Mouse (Mus musculus) hindbrain, embryonic 11.5 days (tissue): ENCODE measurements at regions not wholly inside any gene's neighbourhood (a gene's known extent, or its start where the extent isn't known, plus 50 kb on each side); places are given as distances from the start of the nearest gene placed in this dataset.

Experiments used
- ATAC-seq: fragments of 200-750 bp; cut with Nextera tagmentation; 2 replicates; pipeline ENCODE4 v1.8.0; 2017; ENCODE audit warnings: mild to moderate bottlenecking, moderate TSS enrichment, moderate library complexity; ENCODE audit not compliant: low FRiP score
- DNase-seq: peaks from one replicate; pipeline ENCODE4 v3.0.0-alpha.2; 2015; ENCODE audit warnings: low spot score
- H3K27ac ChIP-seq: fragments of 300-500 bp; sonication (generic); 2 replicates; pipeline ENCODE4 v1.5.1; 2014; ENCODE audit warnings: mild to moderate bottlenecking, low read depth, low read length
- H3K27me3 ChIP-seq: fragments of 300-500 bp; sonication (generic); 2 replicates; pipeline ENCODE4 v1.6.1; 2014; ENCODE audit warnings: mild to moderate bottlenecking, low read length, moderate library complexity, mixed read lengths; ENCODE audit not compliant: control insufficient read depth, insufficient read depth
- H3K36me3 ChIP-seq: fragments of 300-500 bp; sonication (generic); 2 replicates; pipeline ENCODE4 v1.6.1; 2014; ENCODE audit warnings: mild to moderate bottlenecking, low read length, moderate library complexity, mixed read lengths; ENCODE audit not compliant: control insufficient read depth, insufficient read depth
- H3K4me1 ChIP-seq: fragments of 300-500 bp; sonication (generic); replicated peaks from 2 replicates; pipeline ENCODE4 v1.6.1; 2014; ENCODE audit warnings: low read length, mixed read lengths; ENCODE audit not compliant: control insufficient read depth, insufficient read depth
- H3K4me2 ChIP-seq: fragments of 300-500 bp; sonication (generic); replicated peaks from 2 replicates; pipeline ENCODE4 v1.6.1; 2014; ENCODE audit warnings: mild to moderate bottlenecking, low read depth, low read length
- H3K4me3 ChIP-seq: fragments of 300-500 bp; sonication (generic); 2 replicates; pipeline ENCODE4 v1.5.1; 2014; ENCODE audit warnings: low read depth, low read length
- H3K9ac ChIP-seq: fragments of 300-500 bp; sonication (generic); 2 replicates; pipeline ENCODE4 v1.6.1; 2014; ENCODE audit warnings: low read depth, low read length
- H3K9me3 ChIP-seq: fragments of 300-500 bp; sonication (generic); 2 replicates; pipeline ENCODE4 v1.6.1; 2016; ENCODE audit warnings: low read length; ENCODE audit not compliant: control insufficient read depth
- WGBS: fragments of 180-500 bp; shearing (Covaris S2); extraction: QIAGEN DNeasy Blood & Tissue Kit; methylation state at CpG from one replicate; pipeline ENCODE4 v1.1.7; 2014; 5-methylcytosine and 5-hydroxymethylcytosine counted together

- H3K9ac ChIP-seq = no peak overlapping the region
- H3K27me3 ChIP-seq = no peaks in the 10 kb centered on the region
- no peak overlapping the region for H3K4me3 ChIP-seq
- H3K4me1 ChIP-seq = no peaks in the 10 kb centered on the region
- H3K36me3 ChIP-seq = no peaks in the 10 kb centered on the region
- ATAC-seq (no peak), DNase-seq (no peak)
- H3K4me2 ChIP-seq = no peak overlapping the region
- H3K9me3 ChIP-seq = no peaks in the 10 kb centered on the region
- WGBS = 61% methylated on average over 9 of the region's 9 CpGs
- no peak overlapping the region for H3K27ac ChIP-seq
Observed at GRCm38 (mm10) chr1:77316198-77316597, 198.7 kb downstream of the Epha4 start.
